Comparison of ENCODE assay signal across 9 mouse cellular contexts in the genomic region with DNA sequence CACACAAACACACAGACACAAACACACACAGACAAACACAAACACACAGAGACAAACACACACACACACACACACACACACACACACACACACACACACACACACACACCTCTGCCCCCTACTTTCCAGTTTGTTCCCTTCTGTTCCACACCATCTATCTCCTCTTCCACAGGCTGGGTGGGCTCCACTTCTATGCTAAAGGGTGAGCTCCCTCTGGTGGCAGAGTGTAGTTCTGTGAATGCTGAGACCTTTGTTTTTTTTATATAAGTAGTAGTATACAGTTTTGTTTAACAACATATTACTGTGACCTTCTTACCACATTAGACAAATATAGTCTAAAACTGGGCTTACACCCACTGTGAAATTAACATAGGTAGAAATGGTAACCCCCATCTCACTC.
A peak's percentile ranks its signal among the peaks of the same experiment; 100 is the strongest.
DNase-seq lines count a peak whose midpoint lies in the region; ATAC-seq and TF ChIP-seq lines count a peak whose summit lies in the region.
"Had no signal": no experiment of that assay in that cellular context is flagged by ENCODE, and none has a peak within 500 bp of the region (broad histone marks: within the 10 kb centered on the region; RNA-seq: fewer than 3 reads in every experiment).

No protein-coding gene starts in this region.

- H3K36me3 ChIP-seq in hindbrain, embryonic 10.5 days, result no peaks in the 10 kb centered on the region
- H3K36me3 ChIP-seq in hindbrain, embryonic 16.5 days (ENCODE audit: control insufficient read depth, insufficient read depth, low read length), result no peaks in the 10 kb centered on the region
- H3K36me3 ChIP-seq: embryonic facial prominence, embryonic 13.5 days had no signal

- no peak for ATAC-seq in hindbrain, embryonic 16.5 days
- peak; percentile 80 for ATAC-seq in megakaryocyte progenitor cell, adult 5-6 weeks (replicated peaks; ENCODE audit: poor library complexity)

- peak; percentile 31; the same call in 1 of the 2 replicates for TF ChIP-seq CTCF in embryonic fibroblast, embryonic 13.5 days (IDR thresholded peaks at IDR 0.05; ENCODE audit: borderline replicate concordance, insufficient read depth, low read length)
- TF ChIP-seq CTCF in layer of hippocampus, adult 2 months (conservative IDR thresholded peaks at IDR 0.05), result peak; percentile 80

- H3K27ac ChIP-seq in hindbrain, embryonic 10.5 days, result no peak overlapping the region
- no peak overlapping the region for H3K27ac ChIP-seq in hindbrain, embryonic 16.5 days (ENCODE audit: low read depth, low read length)
- H3K27ac ChIP-seq in embryonic fibroblast, embryonic 13.5 days (ENCODE audit: insufficient read depth, low read length), result no peak overlapping the region
- H3K27ac ChIP-seq in layer of hippocampus, adult 2 months, result no peak overlapping the region
- H3K27ac ChIP-seq: embryonic facial prominence, embryonic 13.5 days had no signal

- no peak overlapping the region for H3K4me2 ChIP-seq in hindbrain, embryonic 16.5 days (ENCODE audit: low read length)
- H3K4me2 ChIP-seq: embryonic facial prominence, embryonic 13.5 days had no signal

- H3K27me3 ChIP-seq in hindbrain, embryonic 10.5 days (ENCODE audit: insufficient read depth, poor library complexity, severe bottlenecking), result no peaks in the 10 kb centered on the region
- no peaks in the 10 kb centered on the region for H3K27me3 ChIP-seq in hindbrain, embryonic 16.5 days (replicated peaks; ENCODE audit: control insufficient read depth, insufficient read depth, low read length)
- H3K27me3 ChIP-seq: embryonic facial prominence, embryonic 13.5 days had no signal

- no peak for TF ChIP-seq POLR2A in embryonic fibroblast, embryonic 13.5 days (IDR thresholded peaks at IDR 0.05; ENCODE audit: low read depth, low read length)

- H3K9me3 ChIP-seq in hindbrain, embryonic 10.5 days, result no peaks in the 10 kb centered on the region
- no peaks in the 10 kb centered on the region for H3K9me3 ChIP-seq in hindbrain, embryonic 16.5 days (ENCODE audit: control insufficient read depth, low read length)
- H3K9me3 ChIP-seq: embryonic facial prominence, embryonic 13.5 days had no signal

- no peak overlapping the region for H3K9ac ChIP-seq in hindbrain, embryonic 16.5 days (ENCODE audit: low read depth, low read length)
- H3K9ac ChIP-seq: embryonic facial prominence, embryonic 13.5 days had no signal

- H3K4me1 ChIP-seq in hindbrain, embryonic 10.5 days (replicated peaks), result no peaks in the 10 kb centered on the region
- H3K4me1 ChIP-seq in hindbrain, embryonic 16.5 days (ENCODE audit: control insufficient read depth, insufficient read depth, low read depth, low read length), result no peaks in the 10 kb centered on the region
- no peaks in the 10 kb centered on the region for H3K4me1 ChIP-seq in embryonic fibroblast, embryonic 13.5 days (ENCODE audit: control insufficient read depth, insufficient read depth, low read length)
- H3K4me1 ChIP-seq: embryonic facial prominence, embryonic 13.5 days had no signal

- DNase-seq in hindbrain, embryonic 10.5 days (ENCODE audit: low spot score), result peak; percentile 51
- DNase-seq in CD4-positive helper T cell, adult 2 months (ENCODE audit: low read depth, low spot score), result peak; percentile 49
- DNase-seq in T-cell, adult 2 months (ENCODE audit: low spot score), result peak; percentile 37
- DNase-seq in layer of hippocampus, adult 2 months (ENCODE audit: low spot score in 2 of 2), result peak; percentile 56 to 70
- peak; percentile 53 for DNase-seq in thymus, postnatal 14 days

- H3K4me3 ChIP-seq in hindbrain, embryonic 10.5 days, result no peak overlapping the region
- H3K4me3 ChIP-seq in hindbrain, embryonic 16.5 days (ENCODE audit: low read length), result no peak overlapping the region
- no peak overlapping the region for H3K4me3 ChIP-seq in embryonic fibroblast, embryonic 13.5 days (ENCODE audit: insufficient read depth, low read length)
- H3K4me3 ChIP-seq in layer of hippocampus, adult 2 months, result no peak overlapping the region
- H3K4me3 ChIP-seq: embryonic facial prominence, embryonic 13.5 days had no signal
